ENCODE assay signal across 14 mouse cellular contexts in genomic region chr14:78563211-78563610, GRCm38 (mm10).
"Had no signal": no experiment of that assay in that cellular context is flagged by ENCODE, and none has a peak within 500 bp of the region (broad histone marks: within the 10 kb centered on the region; RNA-seq: fewer than 3 reads in every experiment).

No protein-coding gene starts in this region.

- H3K27ac ChIP-seq: intestine, embryonic 15.5 days; limb, embryonic 15.5 days; liver, embryonic 12.5 days; midbrain, embryonic 10.5 days; neural tube, embryonic 15.5 days had no signal

- DNase-seq: kidney, postnatal 4 days; layer of hippocampus, adult 9-11 months; layer of hippocampus, postnatal 36 days; lung, embryonic 14.5 days; lung, postnatal 10 days; lung, postnatal 4 days; right cerebral cortex, adult 18-20 months; right cerebral cortex, postnatal 25 days; thymus, postnatal 4 days had no signal

- H3K4me3 ChIP-seq: intestine, embryonic 15.5 days; limb, embryonic 15.5 days; liver, embryonic 12.5 days; midbrain, embryonic 10.5 days; neural tube, embryonic 15.5 days had no signal
